Mouse (Mus musculus): ENCODE data around the gene Ap5m1. TPM values are rescaled to one million over a fixed set of nuclear protein-coding genes. Genes with fewer than 3 reads are reported as not detected.
A peak's percentile ranks its signal among the peaks of the same experiment; 100 is the strongest.

The Ap5m1 gene
- polyA plus RNA-seq, 1 experiment from 2014 or later: 27.9 TPM

- peak within 1 kb of the TSS; percentile 99 for H3K27ac ChIP-seq (replicated peaks; ENCODE audit: low read depth, low read length)
- peak within 1 kb of the TSS; percentile 96 for H3K4me3 ChIP-seq (replicated peaks; ENCODE audit: low read depth, low read length)
- peak within 1 kb of the TSS; percentile 83 for H3K4me2 ChIP-seq (ENCODE audit: low read length)
- no peaks in the 10 kb centered on the region for H3K9me3 ChIP-seq (ENCODE audit: control insufficient read depth, low read length)
- H3K27me3 ChIP-seq (ENCODE audit: control insufficient read depth, insufficient read depth, low read length): no peaks in the 10 kb centered on the region
- H3K4me1 ChIP-seq (ENCODE audit: control insufficient read depth, insufficient read depth, low read length): peaks cover 13% of the 10 kb centered on the region
- WGBS: under 1% methylated on average over 53 of the region's 53 CpGs
- H3K9ac ChIP-seq (replicated peaks; ENCODE audit: low read length): peak within 1 kb of the TSS; percentile 97
- no peaks in the 10 kb centered on the region for H3K36me3 ChIP-seq (ENCODE audit: control insufficient read depth, insufficient read depth, low read length)
- ATAC-seq (ENCODE audit: low FRiP score, low TSS enrichment) (peak; percentile 95), DNase-seq (peak; percentile 99)
Measured at GRCm38 (mm10) chr14:49066274-49066823, 452 bp downstream of the Ap5m1 start, which contains the start of gene Exoc5. Exoc5 (minus strand) TSS chr14:49066653.

- Histone ChIP-seq H3K4me1 (ENCODE audit: control insufficient read depth, insufficient read depth, low read length) (peaks cover 3% of the 10 kb centered on the region; the same call in 1 of the 2 replicates), H3K36me3 (ENCODE audit: control insufficient read depth, insufficient read depth, low read length) (peaks cover 15% of the 10 kb centered on the region), H3K4me2 (ENCODE audit: low read length) (no peak overlapping the region), H3K27me3 (ENCODE audit: control insufficient read depth, insufficient read depth, low read length) (no peaks in the 10 kb centered on the region), H3K9ac (replicated peaks; ENCODE audit: low read length) (no peak overlapping the region), H3K27ac (replicated peaks; ENCODE audit: low read depth, low read length) (no peak overlapping the region), H3K9me3 (ENCODE audit: control insufficient read depth, low read length) (no peaks in the 10 kb centered on the region), H3K4me3 (replicated peaks; ENCODE audit: low read depth, low read length) (no peak overlapping the region)
- WGBS: 93% methylated on average over 2 of the region's 2 CpGs
- no peak for ATAC-seq (ENCODE audit: low FRiP score, low TSS enrichment)
- no peak for DNase-seq
Measured at GRCm38 (mm10) chr14:49072837-49073236, 6.9 kb downstream of the Ap5m1 start.

GRCm38 (mm10) chr14:49073896-49074295, 8.0 kb downstream of the Ap5m1 start:
- WGBS: 97% methylated on average over 7 of the region's 7 CpGs
- Histone ChIP-seq H3K9ac (replicated peaks; ENCODE audit: low read length) (no peak overlapping the region), H3K4me3 (replicated peaks; ENCODE audit: low read depth, low read length) (no peak overlapping the region), H3K4me1 (ENCODE audit: control insufficient read depth, insufficient read depth, low read length) (no peaks in the 10 kb centered on the region), H3K36me3 (ENCODE audit: control insufficient read depth, insufficient read depth, low read length) (peaks cover 15% of the 10 kb centered on the region), H3K4me2 (ENCODE audit: low read length) (no peak overlapping the region), H3K27ac (replicated peaks; ENCODE audit: low read depth, low read length) (no peak overlapping the region), H3K27me3 (ENCODE audit: control insufficient read depth, insufficient read depth, low read length) (no peaks in the 10 kb centered on the region), H3K9me3 (ENCODE audit: control insufficient read depth, low read length) (no peaks in the 10 kb centered on the region)
- DNase-seq (no peak), ATAC-seq (ENCODE audit: low FRiP score, low TSS enrichment) (no peak)

GRCm38 (mm10) chr14:49074361-49074760, 8.5 kb downstream of the Ap5m1 start:
- peaks cover 18% of the 10 kb centered on the region for H3K36me3 ChIP-seq (ENCODE audit: control insufficient read depth, insufficient read depth, low read length)
- DNase-seq (no peak), ATAC-seq (ENCODE audit: low FRiP score, low TSS enrichment) (no peak)
- no peaks in the 10 kb centered on the region for H3K9me3 ChIP-seq (ENCODE audit: control insufficient read depth, low read length)
- H3K4me3 ChIP-seq (replicated peaks; ENCODE audit: low read depth, low read length): no peak overlapping the region
- H3K4me2 ChIP-seq (ENCODE audit: low read length): no peak overlapping the region
- H3K27ac ChIP-seq (replicated peaks; ENCODE audit: low read depth, low read length): no peak overlapping the region
- WGBS: 43% methylated on average over 2 of the region's 2 CpGs
- no peaks in the 10 kb centered on the region for H3K4me1 ChIP-seq (ENCODE audit: control insufficient read depth, insufficient read depth, low read length)
- no peaks in the 10 kb centered on the region for H3K27me3 ChIP-seq (ENCODE audit: control insufficient read depth, insufficient read depth, low read length)
- H3K9ac ChIP-seq (replicated peaks; ENCODE audit: low read length): no peak overlapping the region

- Histone ChIP-seq H3K27ac (replicated peaks; ENCODE audit: low read depth, low read length) (no peak overlapping the region), H3K4me3 (replicated peaks; ENCODE audit: low read depth, low read length) (no peak overlapping the region), H3K27me3 (ENCODE audit: control insufficient read depth, insufficient read depth, low read length) (no peaks in the 10 kb centered on the region), H3K9me3 (ENCODE audit: control insufficient read depth, low read length) (no peaks in the 10 kb centered on the region), H3K4me2 (ENCODE audit: low read length) (no peak overlapping the region), H3K4me1 (ENCODE audit: control insufficient read depth, insufficient read depth, low read length) (no peaks in the 10 kb centered on the region), H3K36me3 (ENCODE audit: control insufficient read depth, insufficient read depth, low read length) (peaks cover 33% of the 10 kb centered on the region), H3K9ac (replicated peaks; ENCODE audit: low read length) (no peak overlapping the region)
- 94% methylated on average over 2 of the region's 2 CpGs for WGBS
- DNase-seq: no peak
- no peak for ATAC-seq (ENCODE audit: low FRiP score, low TSS enrichment)
Measured at GRCm38 (mm10) chr14:49078820-49079219, 12.9 kb downstream of the Ap5m1 start.

- no peak for ATAC-seq (ENCODE audit: low FRiP score, low TSS enrichment)
- peaks cover 15% of the 10 kb centered on the region for H3K4me1 ChIP-seq (ENCODE audit: control insufficient read depth, insufficient read depth, low read length)
- WGBS: 75% methylated on average over 4 of the region's 4 CpGs
- H3K36me3 ChIP-seq (ENCODE audit: control insufficient read depth, insufficient read depth, low read length): peaks cover 23% of the 10 kb centered on the region
- H3K9me3 ChIP-seq (ENCODE audit: control insufficient read depth, low read length): no peaks in the 10 kb centered on the region
- H3K4me2 ChIP-seq (ENCODE audit: low read length): no peak overlapping the region
- no peak overlapping the region for H3K4me3 ChIP-seq (replicated peaks; ENCODE audit: low read depth, low read length)
- H3K9ac ChIP-seq (replicated peaks; ENCODE audit: low read length): no peak overlapping the region
- no peaks in the 10 kb centered on the region for H3K27me3 ChIP-seq (ENCODE audit: control insufficient read depth, insufficient read depth, low read length)
- no peak for DNase-seq
- H3K27ac ChIP-seq (replicated peaks; ENCODE audit: low read depth, low read length): no peak overlapping the region
Measured at GRCm38 (mm10) chr14:49086522-49086921, 20.6 kb downstream of the Ap5m1 start.

- H3K27ac ChIP-seq (replicated peaks; ENCODE audit: low read depth, low read length): no peak overlapping the region
- H3K9me3 ChIP-seq (ENCODE audit: control insufficient read depth, low read length): no peaks in the 10 kb centered on the region
- H3K4me1 ChIP-seq (ENCODE audit: control insufficient read depth, insufficient read depth, low read length): peaks cover 15% of the 10 kb centered on the region
- DNase-seq (peak; percentile 47), ATAC-seq (ENCODE audit: low FRiP score, low TSS enrichment) (0 out of 2 replicates have a peak, but pooled peaks have one; percentile 55)
- no peaks in the 10 kb centered on the region for H3K27me3 ChIP-seq (ENCODE audit: control insufficient read depth, insufficient read depth, low read length)
- peaks cover 14% of the 10 kb centered on the region for H3K36me3 ChIP-seq (ENCODE audit: control insufficient read depth, insufficient read depth, low read length)
- H3K9ac ChIP-seq (replicated peaks; ENCODE audit: low read length): no peak overlapping the region
- WGBS: 7% methylated on average over 14 of the region's 14 CpGs
- H3K4me2 ChIP-seq (ENCODE audit: low read length): no peak overlapping the region
- H3K4me3 ChIP-seq (replicated peaks; ENCODE audit: low read depth, low read length): no peak overlapping the region
Measured at GRCm38 (mm10) chr14:49088155-49089048, 22.5 kb downstream of the Ap5m1 start.

GRCm38 (mm10) chr14:49089461-49090058, 23.7 kb downstream of the Ap5m1 start:
- H3K4me3 ChIP-seq (replicated peaks; ENCODE audit: low read depth, low read length): no peak overlapping the region
- peaks cover 8% of the 10 kb centered on the region for H3K36me3 ChIP-seq (ENCODE audit: control insufficient read depth, insufficient read depth, low read length)
- no peaks in the 10 kb centered on the region for H3K27me3 ChIP-seq (ENCODE audit: control insufficient read depth, insufficient read depth, low read length)
- ATAC-seq (ENCODE audit: low FRiP score, low TSS enrichment): no peak; the same call in 1 of the 2 replicates
- no peak overlapping the region; the same call in 1 of the 2 replicates for H3K9ac ChIP-seq (replicated peaks; ENCODE audit: low read length)
- peak; percentile 59 for DNase-seq
- H3K9me3 ChIP-seq (ENCODE audit: control insufficient read depth, low read length): no peaks in the 10 kb centered on the region
- WGBS: 6% methylated on average over 6 of the region's 6 CpGs
- no peak overlapping the region for H3K4me2 ChIP-seq (ENCODE audit: low read length)
- no peak overlapping the region for H3K27ac ChIP-seq (replicated peaks; ENCODE audit: low read depth, low read length)
- peaks cover 15% of the 10 kb centered on the region for H3K4me1 ChIP-seq (ENCODE audit: control insufficient read depth, insufficient read depth, low read length)

Data from midbrain, embryonic 14.5 days (tissue).